Mouse (Mus musculus): Measurements from ENCODE around the gene Cbfa2t3. TPM values are rescaled to one million over a fixed set of nuclear protein-coding genes. Genes with fewer than 3 reads are reported as not detected.

Gene Cbfa2t3
- polyA plus RNA-seq, 1 experiment from 2014 or later: 3.6 TPM

GRCm38 (mm10) chr8:122735110-122735509 lies 36.2 kb upstream of the Cbfa2t3 start:
- no peak overlapping the region for H3K27ac ChIP-seq
- 79% methylated on average over 3 of the region's 3 CpGs for WGBS
- H3K9me3 ChIP-seq (replicated peaks): no peaks in the 10 kb centered on the region
- H3K27me3 ChIP-seq: peaks cover 18% of the 10 kb centered on the region
- no peak for ATAC-seq (replicated peaks; ENCODE audit: low FRiP score)
- no peak overlapping the region for H3K4me3 ChIP-seq (replicated peaks)
- no peak overlapping the region for H3K4me2 ChIP-seq
- no peak overlapping the region for H3K9ac ChIP-seq
- H3K36me3 ChIP-seq: no peaks in the 10 kb centered on the region
- peaks cover 20% of the 10 kb centered on the region for H3K4me1 ChIP-seq

GRCm38 (mm10) chr8:122728630-122729029 lies 29.7 kb upstream of the Cbfa2t3 start:
- 17% methylated on average over 3 of the region's 3 CpGs for WGBS
- Histone ChIP-seq H3K9ac (no peak overlapping the region), H3K27me3 (peaks cover 21% of the 10 kb centered on the region), H3K9me3 (replicated peaks) (no peaks in the 10 kb centered on the region), H3K27ac (no peak overlapping the region), H3K4me3 (replicated peaks) (no peak overlapping the region), H3K4me2 (no peak overlapping the region), H3K4me1 (0 out of 2 replicates have a peak, but pooled peaks cover 5% of the 10 kb centered on the region), H3K36me3 (no peaks in the 10 kb centered on the region)
- ATAC-seq (replicated peaks; ENCODE audit: low FRiP score): no peak

GRCm38 (mm10) chr8:122727412-122727811 lies 28.5 kb upstream of the Cbfa2t3 start:
- Histone ChIP-seq H3K27me3 (peaks cover 15% of the 10 kb centered on the region; the same call in 1 of the 2 replicates), H3K4me2 (no peak overlapping the region), H3K4me1 (0 out of 2 replicates have a peak, but pooled peaks cover 5% of the 10 kb centered on the region), H3K9me3 (replicated peaks) (no peaks in the 10 kb centered on the region), H3K27ac (no peak overlapping the region), H3K9ac (no peak overlapping the region), H3K36me3 (no peaks in the 10 kb centered on the region), H3K4me3 (replicated peaks) (no peak overlapping the region)
- no peak for ATAC-seq (replicated peaks; ENCODE audit: low FRiP score)
- 62% methylated on average over 5 of the region's 5 CpGs for WGBS

- Histone ChIP-seq H3K4me2 (no peak overlapping the region), H3K27me3 (peaks cover 16% of the 10 kb centered on the region), H3K27ac (no peak overlapping the region), H3K4me3 (replicated peaks) (no peak overlapping the region), H3K36me3 (no peaks in the 10 kb centered on the region), H3K9ac (no peak overlapping the region), H3K4me1 (0 out of 2 replicates have a peak, but pooled peaks cover 5% of the 10 kb centered on the region), H3K9me3 (replicated peaks) (no peaks in the 10 kb centered on the region)
- 73% methylated on average over 2 of the region's 2 CpGs for whole genome bisulfite sequencing
- no peak for ATAC-seq (replicated peaks; ENCODE audit: low FRiP score)
Observed at GRCm38 (mm10) chr8:122726789-122727188, 27.9 kb upstream of the Cbfa2t3 start.

DNA sequence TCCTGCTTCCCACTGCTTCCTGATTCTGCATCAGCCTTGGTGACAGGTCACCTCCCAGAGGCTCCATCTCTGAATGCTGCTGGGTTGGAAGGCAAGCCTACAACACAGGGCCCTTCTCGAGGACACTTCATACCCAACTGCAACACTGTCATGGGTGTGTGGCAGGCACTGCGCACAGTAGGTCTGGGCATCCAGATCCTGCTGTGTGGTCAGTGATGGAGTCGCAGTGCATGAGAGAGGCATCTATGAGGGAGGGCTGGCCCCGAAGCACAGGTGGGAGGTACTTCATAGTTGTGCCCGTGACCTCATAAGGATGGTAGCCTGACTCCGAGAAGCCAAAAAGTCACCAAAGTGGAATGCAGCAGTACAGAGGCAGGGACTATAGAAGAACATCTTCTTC lies 26.3 kb upstream of the Cbfa2t3 start:
- H3K36me3 ChIP-seq: no peaks in the 10 kb centered on the region
- no peak overlapping the region for H3K4me3 ChIP-seq (replicated peaks)
- peaks cover 8% of the 10 kb centered on the region for H3K4me1 ChIP-seq
- H3K27me3 ChIP-seq: peaks cover 32% of the 10 kb centered on the region
- H3K9me3 ChIP-seq (replicated peaks): no peaks in the 10 kb centered on the region
- no peak for ATAC-seq (replicated peaks; ENCODE audit: low FRiP score)
- no peak overlapping the region for H3K4me2 ChIP-seq
- WGBS: 91% methylated on average over 6 of the region's 6 CpGs
- H3K9ac ChIP-seq: no peak overlapping the region
- no peak overlapping the region for H3K27ac ChIP-seq

DNA sequence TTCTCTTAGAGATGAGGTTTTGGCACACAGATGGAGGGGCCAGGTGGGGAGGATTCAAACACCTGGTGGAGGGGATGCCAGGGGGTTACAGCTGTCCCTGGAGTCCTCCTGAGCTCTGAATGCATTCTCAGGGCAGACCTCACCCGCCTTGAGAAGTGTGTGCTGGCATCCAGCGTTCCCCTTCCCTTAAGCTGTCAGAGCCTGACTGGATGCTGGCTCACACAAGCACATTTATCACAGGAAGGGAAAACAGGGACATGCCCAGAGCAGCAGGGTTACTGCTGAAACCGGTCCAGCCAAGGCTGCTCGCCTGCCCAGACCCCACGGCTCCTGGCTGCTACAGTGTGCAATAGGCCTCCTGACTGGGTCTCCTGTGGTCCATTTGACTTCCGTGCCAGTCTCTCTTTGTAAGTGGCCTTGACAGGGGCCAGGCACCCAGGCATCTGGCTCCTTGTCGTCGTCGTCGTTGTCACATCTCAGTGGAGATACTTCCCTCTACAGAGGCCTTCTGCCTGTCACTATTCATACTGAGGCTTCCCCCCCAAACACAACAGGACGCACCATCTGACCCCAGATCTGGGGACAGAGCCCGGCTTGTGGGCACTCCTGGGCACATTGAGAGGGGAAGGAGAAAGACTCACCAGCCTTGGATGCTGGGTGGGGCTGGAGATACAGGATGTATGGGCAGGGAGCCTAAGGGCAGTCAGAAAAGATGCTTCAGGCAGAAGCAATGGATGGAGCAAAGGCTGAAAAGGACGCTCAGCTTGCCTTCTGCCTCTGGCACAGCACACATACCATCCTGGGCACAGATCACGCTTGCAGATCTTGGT lies 22.1 kb upstream of the Cbfa2t3 start:
- Histone ChIP-seq H3K4me2 (peak overlapping the region; percentile 45; the same call in 1 of the 2 replicates), H3K9ac (no peak overlapping the region), H3K36me3 (no peaks in the 10 kb centered on the region), H3K4me1 (peaks cover 11% of the 10 kb centered on the region), H3K27me3 (peaks cover 42% of the 10 kb centered on the region), H3K27ac (no peak overlapping the region), H3K4me3 (replicated peaks) (no peak overlapping the region), H3K9me3 (replicated peaks) (no peaks in the 10 kb centered on the region)
- no peak for ATAC-seq (replicated peaks; ENCODE audit: low FRiP score)
- 66% methylated on average over 14 of the region's 14 CpGs for WGBS

DNA sequence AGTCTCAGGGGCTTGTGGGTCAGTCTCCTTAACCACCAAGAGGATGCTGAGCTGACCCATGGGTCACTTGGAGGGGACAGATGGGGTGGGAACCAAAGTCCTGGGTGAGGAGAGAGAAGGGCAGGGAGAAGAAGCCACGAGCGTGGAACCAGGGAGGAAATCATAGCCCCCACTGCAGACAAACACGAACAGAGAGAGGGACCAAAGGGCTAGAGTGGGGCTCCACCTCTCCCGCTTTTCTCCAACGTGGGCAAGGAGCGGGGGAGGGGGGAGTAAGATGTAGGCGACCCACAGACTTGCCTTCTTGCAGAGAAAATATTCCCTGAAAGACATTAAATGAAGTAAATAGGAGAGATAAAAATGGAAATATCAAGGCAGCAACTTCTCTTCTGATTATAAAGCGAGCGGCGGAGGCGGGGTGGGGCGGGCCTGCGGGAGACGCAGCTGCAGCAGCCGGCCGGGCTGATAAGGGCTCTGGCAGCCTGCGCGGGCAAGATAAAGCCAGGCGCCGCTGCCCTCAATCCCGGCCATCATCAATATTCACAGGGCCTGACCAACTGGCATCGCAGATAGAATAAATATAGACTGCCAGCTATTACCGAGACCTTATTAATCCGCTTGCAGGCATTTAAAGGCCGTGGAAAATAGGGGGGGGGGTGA lies 21.3 kb upstream of the Cbfa2t3 start:
- Histone ChIP-seq H3K27ac (0 out of 2 replicates have a peak overlapping the region, but pooled peaks have one; percentile 6), H3K27me3 (peaks cover 42% of the 10 kb centered on the region), H3K4me1 (peaks cover 11% of the 10 kb centered on the region), H3K9me3 (replicated peaks) (no peaks in the 10 kb centered on the region), H3K36me3 (no peaks in the 10 kb centered on the region), H3K9ac (no peak overlapping the region), H3K4me3 (replicated peaks) (no peak overlapping the region; the same call in 1 of the 2 replicates), H3K4me2 (peak overlapping the region; percentile 45)
- 13% methylated on average over 25 of the region's 25 CpGs for WGBS
- peak; percentile 75; the same call in 1 of the 2 replicates for ATAC-seq (replicated peaks; ENCODE audit: low FRiP score)

DNA sequence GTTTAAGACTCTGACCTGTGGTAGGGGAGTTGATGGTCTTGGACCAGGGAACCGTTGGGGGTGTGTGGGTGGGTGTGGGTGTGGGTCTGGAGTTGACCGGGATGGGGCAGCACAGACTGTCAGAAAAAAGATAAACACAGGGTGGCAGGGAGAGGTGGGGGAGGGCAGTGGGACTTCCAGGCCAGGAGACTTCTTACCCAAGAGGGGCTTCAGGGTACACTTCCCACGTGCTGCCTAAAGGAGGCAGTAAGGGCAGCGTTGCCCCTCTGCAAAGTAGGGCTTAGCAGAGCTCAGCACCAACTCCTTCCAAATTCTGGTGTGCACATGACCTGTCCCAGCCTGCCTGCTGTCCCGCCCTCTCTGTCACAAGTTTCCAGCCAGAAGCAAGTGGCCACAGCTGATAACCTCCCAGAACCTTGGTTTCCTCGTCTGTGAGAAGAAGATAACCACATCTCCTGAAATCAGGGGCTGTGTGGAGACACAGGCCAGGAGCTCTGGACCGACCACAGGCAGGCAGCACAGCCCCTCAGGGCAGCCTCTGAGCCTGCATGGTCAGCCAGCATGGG lies 20.7 kb upstream of the Cbfa2t3 start:
- Histone ChIP-seq H3K4me2 (peak overlapping the region; percentile 45; the same call in 1 of the 2 replicates), H3K9ac (no peak overlapping the region), H3K27ac (0 out of 2 replicates have a peak overlapping the region, but pooled peaks have one; percentile 6), H3K4me1 (peaks cover 11% of the 10 kb centered on the region), H3K27me3 (peaks cover 42% of the 10 kb centered on the region), H3K9me3 (replicated peaks) (no peaks in the 10 kb centered on the region), H3K36me3 (no peaks in the 10 kb centered on the region), H3K4me3 (replicated peaks) (no peak overlapping the region)
- 31% methylated on average over 7 of the region's 7 CpGs for WGBS
- peak; percentile 78 for ATAC-seq (replicated peaks; ENCODE audit: low FRiP score)

DNA sequence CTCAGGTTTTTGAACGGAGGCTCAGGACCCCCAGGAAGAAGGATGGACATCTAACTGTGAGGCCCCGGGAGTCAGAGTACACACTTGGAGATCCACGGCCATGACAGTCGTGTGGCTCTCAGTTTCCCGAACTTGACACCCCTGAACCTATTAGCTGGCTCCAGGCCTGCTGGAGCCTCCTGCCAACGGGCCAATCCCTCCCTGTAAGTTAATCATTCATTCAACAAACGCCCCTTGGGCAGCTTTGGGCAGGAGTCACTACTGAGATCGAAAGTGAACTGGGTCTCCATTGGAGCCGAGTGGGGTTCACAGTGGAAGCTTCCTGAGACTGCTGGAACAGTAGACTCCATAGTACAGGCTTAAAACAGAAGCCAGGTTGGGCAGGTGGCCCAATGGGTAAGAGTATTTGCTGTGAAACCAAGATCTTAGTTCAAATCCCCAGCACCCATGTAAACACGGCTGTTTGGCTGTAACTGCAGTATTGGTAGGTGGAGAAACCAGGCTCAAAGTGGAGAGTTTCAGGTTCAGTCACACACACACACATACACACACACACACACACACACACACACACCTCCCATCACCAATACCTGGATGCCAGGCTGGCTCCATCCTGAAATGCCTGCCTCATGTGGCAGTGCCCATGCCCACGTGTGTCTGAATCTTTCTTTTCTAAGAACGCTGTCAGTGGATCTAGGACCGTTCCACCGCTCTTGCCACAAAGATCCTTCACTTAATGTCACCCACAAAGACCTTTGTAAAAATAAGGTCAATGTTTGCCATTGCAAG lies 20.0 kb upstream of the Cbfa2t3 start:
- H3K9ac ChIP-seq: no peak overlapping the region
- WGBS: 74% methylated on average over 14 of the region's 14 CpGs
- H3K4me3 ChIP-seq (replicated peaks): no peak overlapping the region
- peaks cover 42% of the 10 kb centered on the region for H3K27me3 ChIP-seq
- no peaks in the 10 kb centered on the region for H3K36me3 ChIP-seq
- no peak overlapping the region for H3K4me2 ChIP-seq
- peaks cover 11% of the 10 kb centered on the region for H3K4me1 ChIP-seq
- no peaks in the 10 kb centered on the region for H3K9me3 ChIP-seq (replicated peaks)
- H3K27ac ChIP-seq: no peak overlapping the region
- ATAC-seq (replicated peaks; ENCODE audit: low FRiP score): no peak

DNA sequence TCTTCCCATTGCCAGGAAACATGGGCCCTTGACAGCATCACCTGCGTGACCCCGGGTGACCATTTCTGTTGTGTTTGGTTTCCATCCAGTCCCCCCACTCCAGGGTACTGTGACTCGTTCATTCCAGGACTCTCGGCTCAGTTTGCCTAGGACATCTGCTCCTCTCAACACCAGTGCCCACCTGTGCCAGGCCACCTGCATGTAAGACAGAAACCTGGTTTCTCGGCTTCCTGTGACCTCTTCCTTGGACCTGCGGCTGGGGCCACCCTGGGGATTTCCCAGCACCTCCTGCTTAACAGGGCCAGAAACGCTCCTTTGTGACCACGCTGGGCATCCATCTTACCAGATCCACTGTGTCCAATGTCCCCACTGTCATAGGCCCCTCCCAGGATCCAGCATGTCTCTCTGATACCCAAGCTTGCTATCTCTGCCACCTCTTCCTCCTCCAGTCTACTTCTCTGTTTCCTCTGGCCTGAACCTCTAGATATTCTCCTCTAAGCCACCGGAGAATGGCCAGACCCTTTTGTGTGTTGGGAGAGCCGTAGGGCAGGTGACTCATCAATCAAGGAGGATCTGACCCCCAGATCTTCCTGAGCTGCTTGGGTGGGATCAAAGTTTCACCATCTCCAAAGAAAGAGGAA lies 19.1 kb upstream of the Cbfa2t3 start:
- H3K27me3 ChIP-seq: peaks cover 42% of the 10 kb centered on the region
- H3K9ac ChIP-seq: no peak overlapping the region
- no peaks in the 10 kb centered on the region for H3K9me3 ChIP-seq (replicated peaks)
- ATAC-seq (replicated peaks; ENCODE audit: low FRiP score): no peak
- 75% methylated on average over 10 of the region's 10 CpGs for WGBS
- H3K4me1 ChIP-seq: peaks cover 11% of the 10 kb centered on the region
- H3K27ac ChIP-seq: no peak overlapping the region
- no peak overlapping the region for H3K4me3 ChIP-seq (replicated peaks)
- H3K4me2 ChIP-seq: no peak overlapping the region
- H3K36me3 ChIP-seq: no peaks in the 10 kb centered on the region

GRCm38 (mm10) chr8:122716566-122716965 lies 17.7 kb upstream of the Cbfa2t3 start:
- H3K4me2 ChIP-seq: no peak overlapping the region
- H3K4me1 ChIP-seq: peaks cover 11% of the 10 kb centered on the region
- no peak overlapping the region for H3K9ac ChIP-seq
- peaks cover 31% of the 10 kb centered on the region for H3K27me3 ChIP-seq
- no peak overlapping the region for H3K4me3 ChIP-seq (replicated peaks)
- H3K9me3 ChIP-seq (replicated peaks): no peaks in the 10 kb centered on the region
- WGBS: 85% methylated on average over 8 of the region's 8 CpGs
- H3K36me3 ChIP-seq: no peaks in the 10 kb centered on the region
- no peak for ATAC-seq (replicated peaks; ENCODE audit: low FRiP score)
- no peak overlapping the region for H3K27ac ChIP-seq
